Mouse (Mus musculus): ENCODE data around the gene Nr5a1.

DNA sequence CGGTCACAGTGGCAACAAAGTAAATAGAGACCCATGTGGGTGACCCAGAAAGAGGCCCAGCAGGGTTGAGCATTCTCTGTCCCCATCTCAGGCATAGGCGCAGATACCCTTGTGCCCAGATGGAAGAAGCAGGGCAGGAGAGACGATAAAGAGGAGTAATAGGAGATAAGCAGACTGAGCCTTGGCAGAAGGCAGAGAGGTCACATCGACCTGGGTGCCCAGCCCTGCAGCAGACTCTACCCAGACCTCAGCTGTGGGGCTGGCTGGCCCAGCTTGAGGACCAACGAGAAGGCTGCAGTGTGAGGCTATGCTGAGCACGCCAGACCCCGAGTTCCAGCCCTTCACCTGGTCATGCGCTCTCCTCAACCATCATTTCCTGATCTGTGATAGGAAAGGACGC lies 10.0 kb downstream of the Nr5a1 start:
- TF ChIP-seq CTCF (IDR thresholded peaks at IDR 0.05; ENCODE audit: low read depth) (no peak), EP300 (IDR thresholded peaks at IDR 0.05; ENCODE audit: low read depth) (no peak)
